Mouse (Mus musculus): ENCODE data around the gene Slc35d3.

The Slc35d3 gene

DNA sequence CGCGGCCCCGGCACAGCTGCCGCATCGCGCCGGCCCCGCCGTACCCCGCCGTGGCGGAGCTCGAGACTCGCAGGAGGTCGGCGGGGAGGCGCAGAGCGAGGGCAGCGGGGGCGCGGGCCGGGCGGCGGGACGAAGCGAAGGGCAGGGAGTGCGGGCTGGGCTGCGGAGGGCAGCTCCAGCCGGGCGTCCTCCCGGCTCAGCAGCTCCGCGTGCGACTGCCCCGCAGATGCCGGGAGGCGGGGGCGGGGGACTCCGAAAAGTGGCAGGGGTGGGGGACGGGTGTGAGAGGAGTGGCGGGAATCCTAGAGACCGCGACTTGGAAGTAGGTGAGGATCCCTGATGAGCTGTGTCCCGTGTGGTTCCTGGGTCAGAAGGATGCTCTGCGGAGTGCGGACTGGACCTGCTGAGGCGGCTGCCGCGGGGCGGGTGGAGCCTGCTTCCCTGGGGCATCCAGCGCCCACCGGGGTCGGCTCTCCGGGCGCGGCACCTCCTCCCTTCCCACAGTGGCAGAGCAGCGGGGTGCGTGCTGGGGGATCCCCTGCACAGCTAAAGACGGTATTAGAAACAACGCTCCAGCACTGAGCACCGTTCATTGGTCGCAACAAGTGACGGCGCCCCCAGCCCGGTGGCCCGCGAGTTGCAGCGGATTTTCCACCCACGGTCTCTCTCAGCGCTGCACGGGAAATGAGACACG lies at the start of gene Slc35d3:
Slc35d3 (minus strand) TSS at position 462 of the 694 bp plus-strand sequence.
- DNase-seq (ENCODE audit: low read depth, low spot score) = no peak

GRCm38 (mm10) chr10:19900191-19900590 lies 48.9 kb upstream of the Slc35d3 start:
- DNase-seq (ENCODE audit: low read depth, low spot score) = no peak

- peak; percentile 70 for DNase-seq (ENCODE audit: low read depth, low spot score)
Observed at GRCm38 (mm10) chr10:19893976-19894375, 42.7 kb upstream of the Slc35d3 start.

GRCm38 (mm10) chr10:19893146-19893545 lies 41.9 kb upstream of the Slc35d3 start:
- DNase-seq (ENCODE audit: low read depth, low spot score) = peak; percentile 17

DNA sequence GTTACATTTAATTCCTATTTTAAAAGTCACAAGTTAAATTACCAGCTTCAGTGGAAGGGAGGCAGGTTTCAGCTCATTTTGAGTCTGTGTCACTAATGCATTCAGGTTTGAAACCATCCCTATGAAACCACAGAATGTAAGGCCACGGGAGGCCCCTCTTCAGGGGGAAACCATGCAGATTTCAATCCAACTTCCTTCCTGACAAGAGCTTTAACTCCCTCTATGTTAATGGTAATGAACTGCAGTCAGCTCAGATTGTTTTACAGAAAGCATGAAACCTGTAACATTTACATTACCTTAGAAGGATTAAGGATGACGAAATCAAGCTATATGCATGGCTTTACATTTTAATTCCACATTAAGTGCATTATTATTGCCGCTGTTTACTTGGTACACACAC lies 40.4 kb upstream of the Slc35d3 start:
- no peak for DNase-seq (ENCODE audit: low read depth, low spot score)

- no peak for DNase-seq (ENCODE audit: low read depth, low spot score)
Observed at GRCm38 (mm10) chr10:19889908-19890307, 38.6 kb upstream of the Slc35d3 start.

GRCm38 (mm10) chr10:19886249-19886648 lies 35.0 kb upstream of the Slc35d3 start:
- no peak for DNase-seq (ENCODE audit: low read depth, low spot score)

DNA sequence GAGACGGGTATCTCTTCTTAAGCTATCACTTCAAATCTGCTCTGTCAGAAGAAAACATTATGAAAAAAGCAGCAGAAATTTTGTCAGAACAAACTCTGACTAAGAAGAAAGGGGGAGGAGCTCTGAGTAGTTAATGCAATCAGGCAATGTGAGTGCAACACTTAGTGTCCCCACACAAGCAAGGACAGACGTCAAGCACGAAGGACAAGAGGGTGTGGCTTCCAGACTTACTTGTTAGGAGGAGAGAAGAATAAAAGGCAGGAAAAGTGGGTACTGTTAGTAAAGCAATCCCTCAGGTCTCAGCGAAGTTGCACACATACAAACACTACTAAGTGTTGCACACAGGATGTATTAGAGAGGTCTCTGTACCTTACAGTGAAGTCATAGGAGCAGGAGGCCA lies 33.1 kb upstream of the Slc35d3 start:
- no peak for DNase-seq (ENCODE audit: low read depth, low spot score)

DNA sequence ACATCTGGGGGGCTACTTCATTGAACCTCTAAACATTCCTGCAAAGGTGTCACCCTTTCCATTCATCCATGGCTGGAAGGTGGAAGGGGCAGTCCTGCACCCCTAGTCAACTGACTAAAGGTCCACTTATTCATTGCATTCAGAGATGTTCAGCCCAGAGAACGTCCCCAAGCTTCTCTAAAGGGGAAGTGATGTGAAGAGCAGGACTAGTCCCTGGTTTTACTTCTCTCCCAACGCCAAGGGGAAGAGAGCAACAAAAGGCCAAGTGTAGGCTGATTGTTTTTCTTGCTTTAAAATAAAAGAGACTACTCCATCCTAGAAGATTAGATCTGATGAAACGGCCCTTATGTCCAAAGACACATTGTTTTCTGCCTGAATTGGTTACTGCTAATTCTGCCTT lies 29.2 kb upstream of the Slc35d3 start:
- no peak for DNase-seq (ENCODE audit: low read depth, low spot score)

GRCm38 (mm10) chr10:19879161-19879560 lies 27.9 kb upstream of the Slc35d3 start:
- no peak for DNase-seq (ENCODE audit: low read depth, low spot score)

- DNase-seq (ENCODE audit: low read depth, low spot score) = no peak
Observed at GRCm38 (mm10) chr10:19877679-19878078, 26.4 kb upstream of the Slc35d3 start.

- DNase-seq (ENCODE audit: low read depth, low spot score) = no peak
Observed at GRCm38 (mm10) chr10:19877257-19877656, 26.0 kb upstream of the Slc35d3 start.

- no peak for DNase-seq (ENCODE audit: low read depth, low spot score)
Observed at GRCm38 (mm10) chr10:19876669-19877068, 25.4 kb upstream of the Slc35d3 start.

- no peak for DNase-seq (ENCODE audit: low read depth, low spot score)
Observed at GRCm38 (mm10) chr10:19875346-19875745, 24.1 kb upstream of the Slc35d3 start.

DNA sequence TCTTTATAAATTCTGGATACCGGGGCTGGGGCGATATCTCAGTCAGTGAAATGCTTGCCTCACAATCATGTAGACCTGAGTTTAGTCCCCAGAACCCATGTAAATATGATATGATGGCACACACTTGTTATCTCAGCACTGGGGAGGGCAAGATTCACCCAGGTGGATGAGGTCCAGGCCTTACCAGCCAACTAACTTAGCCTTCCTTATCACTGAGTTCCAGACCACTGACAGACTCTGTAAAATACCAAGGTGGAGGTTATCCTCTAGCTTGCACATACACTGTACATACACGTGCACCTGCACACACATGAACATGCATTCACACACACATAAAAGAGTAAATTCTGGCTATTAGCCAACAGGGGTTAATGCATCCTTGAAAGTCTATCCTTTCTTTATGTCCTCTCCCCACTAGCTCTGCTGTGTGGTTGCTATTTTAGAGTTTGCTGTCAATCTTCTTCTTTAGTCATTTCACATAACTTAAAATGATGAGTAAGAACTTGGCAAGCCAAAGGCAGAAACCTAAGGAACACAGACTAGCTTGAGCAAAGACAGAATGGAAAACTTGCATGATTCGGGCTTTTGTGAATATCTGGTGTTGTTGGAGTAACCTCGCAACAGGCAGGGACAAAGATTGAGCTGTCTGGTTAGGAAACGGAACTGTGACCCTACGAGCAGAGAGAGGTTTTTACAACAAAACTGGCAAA lies 4.5 kb upstream of the Slc35d3 start:
- DNase-seq (ENCODE audit: low read depth, low spot score) = peak; percentile 75

- DNase-seq (ENCODE audit: low read depth, low spot score) = no peak
Observed at GRCm38 (mm10) chr10:19853609-19854008, 2.4 kb upstream of the Slc35d3 start.

GRCm38 (mm10) chr10:19852776-19853175 lies 1.5 kb upstream of the Slc35d3 start:
- DNase-seq (ENCODE audit: low read depth, low spot score) = peak; percentile 12

DNA sequence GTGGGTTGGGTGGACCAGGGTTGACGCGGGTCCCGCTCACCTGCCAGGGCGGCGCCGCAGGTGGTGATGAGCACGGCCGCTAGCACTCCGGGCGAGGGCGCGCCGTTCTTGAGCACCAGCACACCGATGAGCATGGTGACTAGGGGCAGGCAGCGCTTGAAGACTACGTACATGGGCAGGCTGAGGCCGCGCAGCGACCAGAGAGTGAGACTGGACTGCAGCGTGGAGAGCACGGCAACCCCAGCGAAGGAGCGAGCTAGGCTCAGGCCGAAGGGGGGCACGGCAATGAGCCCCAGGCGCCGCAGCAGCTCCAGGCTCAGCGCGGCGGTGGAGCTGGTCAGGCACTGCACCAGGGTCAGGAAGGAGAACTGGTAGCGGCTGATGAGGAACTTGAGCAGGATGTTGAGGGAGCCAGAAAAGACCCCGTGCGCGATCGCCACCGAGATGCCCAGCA lies 688 bp downstream of the Slc35d3 start:
- DNase-seq (ENCODE audit: low read depth, low spot score) = no peak

GRCm38 (mm10) chr10:19849771-19850365 lies 1.4 kb downstream of the Slc35d3 start:
- DNase-seq (ENCODE audit: low read depth, low spot score) = no peak

- DNase-seq (ENCODE audit: low read depth, low spot score) = no peak
Observed at GRCm38 (mm10) chr10:19848928-19849770, 2.1 kb downstream of the Slc35d3 start.

- DNase-seq (ENCODE audit: low read depth, low spot score) = no peak
Observed at GRCm38 (mm10) chr10:19839836-19840235, 11.4 kb downstream of the Slc35d3 start.

Measured in 3T3-L1 (cell line).